Mouse (Mus musculus): ENCODE results near the gene Knstrn. TPM values are rescaled to one million over a fixed set of nuclear protein-coding genes. Genes with fewer than 3 reads are reported as not detected.

The Knstrn gene
- polyA plus RNA-seq, 1 experiment, result 126 TPM

- Histone ChIP-seq H3K4me3 (ENCODE audit: control insufficient read depth, low read depth, low read length) (no peak overlapping the region), H3K36me3 (ENCODE audit: control insufficient read depth, insufficient read depth, low read length) (no peaks in the 10 kb centered on the region), H3K27ac (ENCODE audit: control insufficient read depth, insufficient read depth, low read depth, low read length) (no peak overlapping the region), H3K4me1 (ENCODE audit: control insufficient read depth, insufficient read depth, low read length) (peaks cover 12% of the 10 kb centered on the region), H3K27me3 (ENCODE audit: control insufficient read depth, insufficient read depth, low read length) (no peaks in the 10 kb centered on the region)
- no peak for TF ChIP-seq POLR2A (IDR thresholded peaks at IDR 0.05; ENCODE audit: control insufficient read depth, low read depth, low read length)
- TF ChIP-seq CTCF (IDR thresholded peaks at IDR 0.05; ENCODE audit: control insufficient read depth, insufficient read depth, insufficient replicate concordance, low read depth, low read length), result no peak
Observed at GRCm38 (mm10) chr2:118791591-118792258, 22.1 kb upstream of the Knstrn start.

GRCm38 (mm10) chr2:118792259-118792613 is 21.6 kb upstream of the Knstrn start:
- Histone ChIP-seq H3K27me3 (ENCODE audit: control insufficient read depth, insufficient read depth, low read length) (no peaks in the 10 kb centered on the region), H3K27ac (ENCODE audit: control insufficient read depth, insufficient read depth, low read depth, low read length) (no peak overlapping the region), H3K4me1 (ENCODE audit: control insufficient read depth, insufficient read depth, low read length) (peaks cover 12% of the 10 kb centered on the region), H3K4me3 (ENCODE audit: control insufficient read depth, low read depth, low read length) (no peak overlapping the region), H3K36me3 (ENCODE audit: control insufficient read depth, insufficient read depth, low read length) (no peaks in the 10 kb centered on the region)
- TF ChIP-seq CTCF (IDR thresholded peaks at IDR 0.05; ENCODE audit: control insufficient read depth, insufficient read depth, insufficient replicate concordance, low read depth, low read length) (no peak), POLR2A (IDR thresholded peaks at IDR 0.05; ENCODE audit: control insufficient read depth, low read depth, low read length) (no peak)

GRCm38 (mm10) chr2:118793636-118794035 is 20.2 kb upstream of the Knstrn start:
- no peaks in the 10 kb centered on the region for H3K27me3 ChIP-seq (ENCODE audit: control insufficient read depth, insufficient read depth, low read length)
- H3K36me3 ChIP-seq (ENCODE audit: control insufficient read depth, insufficient read depth, low read length), result no peaks in the 10 kb centered on the region
- TF ChIP-seq POLR2A (IDR thresholded peaks at IDR 0.05; ENCODE audit: control insufficient read depth, low read depth, low read length) (no peak), CTCF (IDR thresholded peaks at IDR 0.05; ENCODE audit: control insufficient read depth, insufficient read depth, insufficient replicate concordance, low read depth, low read length) (no peak)
- no peak overlapping the region for H3K27ac ChIP-seq (ENCODE audit: control insufficient read depth, insufficient read depth, low read depth, low read length)
- no peak overlapping the region for H3K4me3 ChIP-seq (ENCODE audit: control insufficient read depth, low read depth, low read length)
- peaks cover 12% of the 10 kb centered on the region for H3K4me1 ChIP-seq (ENCODE audit: control insufficient read depth, insufficient read depth, low read length)

- TF ChIP-seq CTCF (IDR thresholded peaks at IDR 0.05; ENCODE audit: control insufficient read depth, insufficient read depth, insufficient replicate concordance, low read depth, low read length) (no peak), POLR2A (IDR thresholded peaks at IDR 0.05; ENCODE audit: control insufficient read depth, low read depth, low read length) (no peak)
- Histone ChIP-seq H3K4me3 (ENCODE audit: control insufficient read depth, low read depth, low read length) (no peak overlapping the region), H3K36me3 (ENCODE audit: control insufficient read depth, insufficient read depth, low read length) (no peaks in the 10 kb centered on the region), H3K4me1 (ENCODE audit: control insufficient read depth, insufficient read depth, low read length) (no peaks in the 10 kb centered on the region), H3K27me3 (ENCODE audit: control insufficient read depth, insufficient read depth, low read length) (no peaks in the 10 kb centered on the region), H3K27ac (ENCODE audit: control insufficient read depth, insufficient read depth, low read depth, low read length) (no peak overlapping the region)
Observed at GRCm38 (mm10) chr2:118802542-118803118, 11.2 kb upstream of the Knstrn start.

- H3K4me1 ChIP-seq (ENCODE audit: control insufficient read depth, insufficient read depth, low read length), result no peaks in the 10 kb centered on the region
- H3K36me3 ChIP-seq (ENCODE audit: control insufficient read depth, insufficient read depth, low read length), result no peaks in the 10 kb centered on the region
- no peak overlapping the region for H3K27ac ChIP-seq (ENCODE audit: control insufficient read depth, insufficient read depth, low read depth, low read length)
- no peak overlapping the region for H3K4me3 ChIP-seq (ENCODE audit: control insufficient read depth, low read depth, low read length)
- TF ChIP-seq POLR2A (IDR thresholded peaks at IDR 0.05; ENCODE audit: control insufficient read depth, low read depth, low read length) (no peak), CTCF (IDR thresholded peaks at IDR 0.05; ENCODE audit: control insufficient read depth, insufficient read depth, insufficient replicate concordance, low read depth, low read length) (no peak)
- H3K27me3 ChIP-seq (ENCODE audit: control insufficient read depth, insufficient read depth, low read length), result no peaks in the 10 kb centered on the region
Observed at GRCm38 (mm10) chr2:118804474-118804873, 9.3 kb upstream of the Knstrn start.

GRCm38 (mm10) chr2:118805137-118805536 is 8.7 kb upstream of the Knstrn start:
- Histone ChIP-seq H3K27me3 (ENCODE audit: control insufficient read depth, insufficient read depth, low read length) (no peaks in the 10 kb centered on the region), H3K4me3 (ENCODE audit: control insufficient read depth, low read depth, low read length) (no peak overlapping the region), H3K36me3 (ENCODE audit: control insufficient read depth, insufficient read depth, low read length) (no peaks in the 10 kb centered on the region), H3K4me1 (ENCODE audit: control insufficient read depth, insufficient read depth, low read length) (no peaks in the 10 kb centered on the region), H3K27ac (ENCODE audit: control insufficient read depth, insufficient read depth, low read depth, low read length) (no peak overlapping the region)
- TF ChIP-seq POLR2A (IDR thresholded peaks at IDR 0.05; ENCODE audit: control insufficient read depth, low read depth, low read length) (no peak), CTCF (IDR thresholded peaks at IDR 0.05; ENCODE audit: control insufficient read depth, insufficient read depth, insufficient replicate concordance, low read depth, low read length) (no peak)

GRCm38 (mm10) chr2:118805756-118806155 is 8.0 kb upstream of the Knstrn start:
- Histone ChIP-seq H3K4me3 (ENCODE audit: control insufficient read depth, low read depth, low read length) (no peak overlapping the region), H3K4me1 (ENCODE audit: control insufficient read depth, insufficient read depth, low read length) (no peaks in the 10 kb centered on the region), H3K36me3 (ENCODE audit: control insufficient read depth, insufficient read depth, low read length) (no peaks in the 10 kb centered on the region), H3K27ac (ENCODE audit: control insufficient read depth, insufficient read depth, low read depth, low read length) (no peak overlapping the region), H3K27me3 (ENCODE audit: control insufficient read depth, insufficient read depth, low read length) (no peaks in the 10 kb centered on the region)
- no peak for TF ChIP-seq POLR2A (IDR thresholded peaks at IDR 0.05; ENCODE audit: control insufficient read depth, low read depth, low read length)
- no peak for TF ChIP-seq CTCF (IDR thresholded peaks at IDR 0.05; ENCODE audit: control insufficient read depth, insufficient read depth, insufficient replicate concordance, low read depth, low read length)
